Mouse (Mus musculus) lung, embryonic 15.5 days (tissue): ENCODE results near the gene Tomm40. TPM values are rescaled to one million over a fixed set of nuclear protein-coding genes. Genes with fewer than 3 reads are reported as not detected.

Experiments
- ATAC-seq: fragments of 200-750 bp; cut with Nextera tagmentation; 2 replicates; pipeline ENCODE4 v1.8.0; 2017; ENCODE audit warnings: moderate number of reproducible peaks, borderline replicate concordance; ENCODE audit not compliant: low FRiP score, low TSS enrichment; ENCODE audit errors: extremely low read depth
- H3K27ac ChIP-seq: fragments of 300-500 bp; sonication (generic); 2 replicates; pipeline ENCODE4 v1.5.1; 2015; ENCODE audit warnings: moderate library complexity, mild to moderate bottlenecking, inconsistent platforms
- H3K27me3 ChIP-seq: fragments of 300-500 bp; sonication (generic); 2 replicates; pipeline ENCODE4 v1.6.1; 2015; ENCODE audit warnings: inconsistent platforms
- H3K36me3 ChIP-seq: fragments of 300-500 bp; sonication (generic); 2 replicates; pipeline ENCODE4 v1.6.1; 2015; ENCODE audit warnings: inconsistent platforms
- H3K4me1 ChIP-seq: fragments of 300-500 bp; sonication (generic); 2 replicates; pipeline ENCODE4 v1.6.1; 2015; ENCODE audit warnings: inconsistent platforms
- H3K4me2 ChIP-seq: fragments of 300-500 bp; sonication (generic); 2 replicates; pipeline ENCODE4 v1.6.1; 2015; ENCODE audit warnings: inconsistent platforms, mild to moderate bottlenecking, moderate library complexity
- H3K4me3 ChIP-seq: fragments of 300-500 bp; sonication (generic); 2 replicates; pipeline ENCODE4 v1.5.1; 2015; ENCODE audit warnings: mild to moderate bottlenecking, inconsistent platforms
- H3K9ac ChIP-seq: fragments of 300-500 bp; sonication (generic); 2 replicates; pipeline ENCODE4 v1.6.1; 2015; ENCODE audit warnings: inconsistent platforms
- H3K9me3 ChIP-seq: fragments of 300-500 bp; sonication (generic); 2 replicates; pipeline ENCODE4 v1.6.1; 2016; ENCODE audit warnings: inconsistent platforms
- WGBS: fragments of 180-500 bp; shearing (Covaris S2); methylation state at CpG from one replicate; pipeline ENCODE4 v1.1.7; 2015; 5-methylcytosine and 5-hydroxymethylcytosine counted together
- polyA plus RNA-seq: library from polyadenylated mRNA; unstranded; fragments of >200 nt; fragmentation: Nextera tagmentation; extraction: Ambion mirVana; gene quantifications from 2 replicates; pipeline ENCODE4 v1.2.1, GENCODE M21; 2015

Gene Tomm40
- polyA plus RNA-seq, 1 experiment from 2014 or later: 149 TPM

DNA sequence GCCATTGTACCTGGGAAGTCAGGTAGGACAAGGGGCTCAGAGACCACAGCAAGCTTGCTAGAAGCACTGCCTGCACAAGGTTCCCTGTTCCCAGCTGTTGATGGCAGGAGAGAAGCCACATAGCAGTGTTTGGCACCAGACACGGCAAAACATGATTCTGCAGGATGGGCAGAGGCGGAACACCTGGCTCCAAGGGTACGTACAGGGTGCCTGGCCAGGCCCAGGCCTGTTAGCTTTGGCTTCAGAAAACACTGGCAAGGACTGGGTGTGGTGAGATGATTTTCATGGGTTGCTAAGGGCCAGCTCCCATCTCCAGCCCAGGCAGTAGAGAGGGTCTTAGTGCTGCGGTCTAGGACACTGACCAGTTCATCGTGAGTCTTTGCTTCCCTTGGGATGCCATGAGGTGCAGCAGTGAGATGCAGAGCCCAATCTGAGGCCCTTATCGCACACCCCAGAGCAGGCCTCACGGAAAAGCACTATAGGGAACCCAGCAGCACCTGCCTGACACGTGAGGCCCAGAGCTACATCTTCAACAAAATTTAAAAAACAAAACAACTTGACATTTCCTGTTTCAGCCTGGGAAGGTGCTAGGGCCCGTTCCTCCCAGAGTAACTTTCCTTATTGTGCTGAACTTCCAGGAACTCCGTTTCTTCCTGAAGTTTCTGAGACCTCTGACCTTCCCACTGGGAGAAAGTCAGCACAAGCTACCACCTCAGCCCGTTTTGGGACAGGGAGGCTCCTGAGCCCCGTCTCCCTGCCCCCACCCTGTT is 14.8 kb downstream of the Tomm40 start:
- H3K4me2 ChIP-seq: no peak overlapping the region
- no peak for ATAC-seq
- 54% methylated on average over 12 of the region's 12 CpGs for WGBS
- no peaks in the 10 kb centered on the region for H3K9me3 ChIP-seq
- H3K9ac ChIP-seq: no peak overlapping the region
- no peak overlapping the region for H3K27ac ChIP-seq
- peaks cover 27% of the 10 kb centered on the region; the same call in 1 of the 2 replicates for H3K36me3 ChIP-seq
- no peaks in the 10 kb centered on the region for H3K27me3 ChIP-seq
- H3K4me1 ChIP-seq: peaks cover 26% of the 10 kb centered on the region
- no peak overlapping the region for H3K4me3 ChIP-seq

DNA sequence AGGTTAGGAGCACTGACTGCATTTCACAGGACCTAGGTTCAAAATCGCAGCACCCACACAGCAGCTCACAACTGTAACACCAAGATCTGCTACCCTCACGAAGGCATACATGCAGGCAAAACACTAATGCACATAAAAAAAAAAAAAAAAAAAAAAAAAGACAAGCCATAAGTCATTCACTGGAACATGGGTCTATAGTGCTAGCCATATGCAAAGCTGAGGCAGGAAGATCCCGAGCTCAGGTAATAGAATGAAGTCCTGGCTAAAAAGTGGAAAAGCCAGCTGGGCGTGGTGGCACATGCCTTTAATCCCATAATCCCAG is 15.4 kb downstream of the Tomm40 start:
- H3K4me3 ChIP-seq: no peak overlapping the region
- H3K9ac ChIP-seq: no peak overlapping the region
- peaks cover 27% of the 10 kb centered on the region; the same call in 1 of the 2 replicates for H3K36me3 ChIP-seq
- peaks cover 33% of the 10 kb centered on the region for H3K4me1 ChIP-seq
- no peaks in the 10 kb centered on the region for H3K9me3 ChIP-seq
- 83% methylated on average over 4 of the region's 4 CpGs for WGBS
- no peak for ATAC-seq
- no peaks in the 10 kb centered on the region for H3K27me3 ChIP-seq
- no peak overlapping the region for H3K27ac ChIP-seq
- H3K4me2 ChIP-seq: no peak overlapping the region

DNA sequence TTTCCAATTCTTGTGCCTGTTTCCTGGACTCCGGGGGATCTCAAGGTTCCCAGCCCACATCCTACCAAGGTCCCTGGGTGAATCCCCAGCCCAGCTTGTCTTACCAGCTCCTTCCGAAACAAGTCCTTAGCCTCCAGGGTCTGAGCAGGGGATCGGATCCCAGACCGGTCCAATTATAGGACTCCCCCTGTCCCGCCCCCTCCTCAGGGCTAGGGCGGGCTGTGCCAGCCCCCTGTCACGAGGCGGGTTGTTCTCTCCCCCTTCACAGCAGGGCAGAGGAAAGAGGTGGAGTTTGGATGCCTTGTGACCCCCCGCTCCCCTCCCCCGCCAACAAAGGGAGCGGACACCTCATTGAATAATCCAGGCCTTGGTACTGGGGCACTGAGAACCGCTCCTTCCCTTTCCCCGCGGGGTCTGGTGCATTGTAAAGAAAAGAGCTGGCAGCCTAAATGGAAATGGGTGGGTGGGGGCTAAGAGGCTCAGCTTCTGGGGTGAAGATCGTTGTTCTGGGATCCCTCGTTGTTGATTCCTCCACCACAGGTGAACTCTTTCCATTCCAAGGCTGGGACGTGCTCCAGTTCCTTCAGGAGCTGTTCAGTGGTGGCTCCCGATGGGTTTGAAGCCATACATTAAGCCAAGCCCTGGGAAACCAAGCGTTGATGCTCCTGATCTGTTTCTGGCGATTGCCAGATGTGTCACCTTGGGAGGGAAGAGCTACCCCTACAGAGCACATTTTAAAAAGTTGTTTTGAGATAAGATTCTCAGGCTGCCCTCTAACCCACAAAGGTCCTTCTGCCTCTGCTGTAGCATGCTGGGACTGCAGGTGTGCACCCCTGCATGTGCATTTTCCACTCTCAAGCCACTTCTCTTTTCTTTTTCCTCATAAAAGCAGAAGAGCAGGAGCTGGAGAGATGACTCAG is 16.1 kb downstream of the Tomm40 start, which contains the start of gene Apoe:
TSS of gene Apoe (minus strand) at position 282 of the 920 bp plus-strand sequence.
- 2% methylated on average over 19 of the region's 20 CpGs for WGBS
- H3K4me1 ChIP-seq: peaks cover 38% of the 10 kb centered on the region
- ATAC-seq: peak; percentile 48; the same call in 1 of the 2 replicates

GRCm38 (mm10) chr7:19697949-19698906 is 17.0 kb downstream of the Tomm40 start:
- peak overlapping the region; percentile 36 for H3K27ac ChIP-seq
- H3K9ac ChIP-seq: peak overlapping the region; percentile 40
- H3K4me1 ChIP-seq: peaks cover 47% of the 10 kb centered on the region
- peak overlapping the region; percentile 65 for H3K4me2 ChIP-seq
- H3K36me3 ChIP-seq: peaks cover 20% of the 10 kb centered on the region; the same call in 1 of the 2 replicates
- no peak for ATAC-seq
- no peaks in the 10 kb centered on the region for H3K27me3 ChIP-seq
- H3K9me3 ChIP-seq: no peaks in the 10 kb centered on the region
- WGBS: 2% methylated on average over 28 of the region's 28 CpGs
- H3K4me3 ChIP-seq: peak overlapping the region; percentile 40

More for the DNA sequence above, 16.1 kb downstream of the Tomm40 start, which contains the start of gene Apoe:
- Histone ChIP-seq H3K9me3 (no peaks in the 10 kb centered on the region), H3K4me3 (peak within 1 kb of the TSS; percentile 40), H3K27me3 (no peaks in the 10 kb centered on the region), H3K27ac (peak within 1 kb of the TSS; percentile 36), H3K4me2 (peak within 1 kb of the TSS; percentile 65), H3K9ac (peak within 1 kb of the TSS; percentile 40), H3K36me3 (peaks cover 27% of the 10 kb centered on the region; the same call in 1 of the 2 replicates)

GRCm38 (mm10) chr7:19696336-19696873 is 18.8 kb downstream of the Tomm40 start:
- Histone ChIP-seq H3K9me3 (no peaks in the 10 kb centered on the region), H3K27ac (no peak overlapping the region), H3K36me3 (0 out of 2 replicates have a peak, but pooled peaks cover 4% of the 10 kb centered on the region), H3K9ac (no peak overlapping the region), H3K4me3 (no peak overlapping the region), H3K4me1 (peaks cover 64% of the 10 kb centered on the region), H3K27me3 (no peaks in the 10 kb centered on the region), H3K4me2 (no peak overlapping the region)
- WGBS: 92% methylated on average over 34 of the region's 34 CpGs
- no peak for ATAC-seq

DNA sequence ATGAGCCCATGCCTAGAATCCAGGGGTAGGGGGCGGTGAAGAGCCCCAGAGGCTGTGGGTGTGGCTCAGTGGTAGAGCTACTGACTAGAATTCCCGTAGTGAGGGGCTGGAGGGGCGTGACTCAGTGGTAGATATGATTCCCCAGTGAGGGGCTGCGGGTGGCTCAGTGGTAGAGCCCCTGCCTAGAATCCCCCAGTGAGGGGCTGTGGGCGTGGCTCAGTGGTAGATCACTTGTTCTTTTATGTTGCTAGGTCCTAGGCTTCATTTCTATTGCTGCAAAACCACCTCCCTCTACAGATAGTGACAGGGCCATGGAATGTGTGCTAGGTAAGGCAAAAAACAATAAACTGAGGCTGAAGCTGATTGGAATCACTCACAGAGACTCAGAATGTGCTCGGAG is 19.4 kb downstream of the Tomm40 start:
- Histone ChIP-seq H3K27me3 (no peaks in the 10 kb centered on the region), H3K36me3 (0 out of 2 replicates have a peak, but pooled peaks cover 3% of the 10 kb centered on the region), H3K9ac (no peak overlapping the region), H3K4me1 (peaks cover 62% of the 10 kb centered on the region), H3K4me3 (no peak overlapping the region), H3K9me3 (no peaks in the 10 kb centered on the region), H3K4me2 (no peak overlapping the region), H3K27ac (no peak overlapping the region)
- 73% methylated on average over 6 of the region's 6 CpGs for WGBS
- ATAC-seq: no peak

- Histone ChIP-seq H3K9ac (no peak overlapping the region), H3K27ac (peak overlapping the region; percentile 72), H3K4me2 (no peak overlapping the region), H3K4me1 (peaks cover 58% of the 10 kb centered on the region), H3K9me3 (no peaks in the 10 kb centered on the region), H3K4me3 (no peak overlapping the region), H3K36me3 (0 out of 2 replicates have a peak, but pooled peaks cover 3% of the 10 kb centered on the region), H3K27me3 (no peaks in the 10 kb centered on the region)
- 14% methylated on average over 8 of the region's 8 CpGs for WGBS
- no peak for ATAC-seq
These were observed 20.0 kb downstream of the Tomm40 start for GRCm38 (mm10) chr7:19695213-19695594.

GRCm38 (mm10) chr7:19694336-19695212 is 20.7 kb downstream of the Tomm40 start:
- Histone ChIP-seq H3K9ac (no peak overlapping the region), H3K4me2 (no peak overlapping the region), H3K4me1 (peaks cover 57% of the 10 kb centered on the region)

GRCm38 (mm10) chr7:19693421-19693820 is 21.8 kb downstream of the Tomm40 start:
- peaks cover 47% of the 10 kb centered on the region for H3K4me1 ChIP-seq
- H3K4me3 ChIP-seq: no peak overlapping the region
- peak overlapping the region; percentile 4; the same call in 1 of the 2 replicates for H3K4me2 ChIP-seq
- WGBS: 20% methylated on average over 10 of the region's 10 CpGs
- peak overlapping the region; percentile 74 for H3K27ac ChIP-seq
- H3K27me3 ChIP-seq: no peaks in the 10 kb centered on the region
- no peaks in the 10 kb centered on the region for H3K9me3 ChIP-seq
- ATAC-seq: peak; percentile 72
- 0 out of 2 replicates have a peak, but pooled peaks cover 3% of the 10 kb centered on the region for H3K36me3 ChIP-seq
- no peak overlapping the region for H3K9ac ChIP-seq

More at GRCm38 (mm10) chr7:19694336-19695212, 20.7 kb downstream of the Tomm40 start:
- Histone ChIP-seq H3K9me3 (no peaks in the 10 kb centered on the region), H3K27ac (peak overlapping the region; percentile 74), H3K4me3 (no peak overlapping the region), H3K27me3 (no peaks in the 10 kb centered on the region), H3K36me3 (0 out of 2 replicates have a peak, but pooled peaks cover 3% of the 10 kb centered on the region)
- WGBS: 71% methylated on average over 10 of the region's 10 CpGs
- no peak for ATAC-seq
